Mouse (Mus musculus): ENCODE results near the gene Adamts16. TPM values are rescaled to one million over a fixed set of nuclear protein-coding genes. Genes with fewer than 3 reads are reported as not detected.

Gene Adamts16
- polyA plus RNA-seq, 1 experiment = 0.21 TPM

GRCm38 (mm10) chr13:70837571-70837970 is 4.0 kb downstream of the Adamts16 start:
- 46% methylated on average over 5 of the region's 5 CpGs for WGBS
- no peak for DNase-seq (ENCODE audit: low read depth, low spot score)

DNA sequence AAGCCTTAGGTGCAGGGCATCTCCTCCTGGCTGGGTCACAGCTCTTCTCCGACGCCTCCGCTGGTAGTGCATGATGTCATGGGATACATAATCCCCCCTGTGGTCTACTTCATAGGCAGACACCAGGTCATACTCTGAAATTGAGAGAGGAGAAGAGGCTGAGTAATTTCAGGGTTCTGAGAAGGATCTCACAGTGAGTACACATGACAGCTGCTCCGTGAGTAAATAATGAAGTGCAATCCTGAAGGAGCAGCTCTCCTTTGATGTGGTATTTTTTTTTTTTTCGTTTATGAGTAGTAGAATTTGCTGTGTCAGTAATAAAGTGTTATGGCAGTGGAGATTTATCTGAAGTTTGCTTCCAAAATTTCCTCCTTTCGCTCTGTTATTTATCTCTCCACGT is 5.4 kb downstream of the Adamts16 start:
- 19% methylated on average over 7 of the region's 7 CpGs for WGBS
- DNase-seq (ENCODE audit: low read depth, low spot score) = no peak

- 88% methylated on average over 6 of the region's 6 CpGs for WGBS
- DNase-seq (ENCODE audit: low read depth, low spot score) = no peak
These were observed 8.9 kb downstream of the Adamts16 start for GRCm38 (mm10) chr13:70832593-70833138.

- no peak for DNase-seq (ENCODE audit: low read depth, low spot score)
- 62% methylated on average over 4 of the region's 4 CpGs for WGBS
These were observed 10.6 kb downstream of the Adamts16 start for GRCm38 (mm10) chr13:70831041-70831440.

GRCm38 (mm10) chr13:70827507-70827906 is 14.1 kb downstream of the Adamts16 start:
- 81% methylated on average over 4 of the region's 4 CpGs for WGBS
- DNase-seq (ENCODE audit: low read depth, low spot score) = no peak

DNA sequence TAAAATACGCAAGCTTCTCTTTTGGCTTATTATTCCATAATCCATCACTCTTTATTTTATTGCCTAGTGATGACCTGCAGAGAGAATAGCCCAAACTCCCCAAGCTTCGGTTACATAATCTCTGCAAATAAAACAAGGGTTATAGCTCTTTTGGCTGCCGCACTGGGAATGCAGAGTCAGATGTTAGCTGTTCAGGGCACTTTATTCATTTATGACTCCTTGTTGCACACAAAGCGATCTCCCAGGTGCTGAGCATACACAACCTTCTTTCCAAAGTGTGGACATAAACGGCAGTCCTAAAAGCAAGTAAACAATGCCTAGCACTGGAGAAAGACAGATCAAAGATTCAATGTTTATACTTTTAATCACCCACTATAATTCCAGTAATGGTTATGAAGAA is 16.3 kb downstream of the Adamts16 start:
- DNase-seq (ENCODE audit: low read depth, low spot score) = peak; percentile 47
- WGBS = 15% methylated on average over 5 of the region's 5 CpGs

GRCm38 (mm10) chr13:70823757-70824156 is 17.9 kb downstream of the Adamts16 start:
- WGBS = 65% methylated on average over 8 of the region's 8 CpGs
- DNase-seq (ENCODE audit: low read depth, low spot score) = no peak

GRCm38 (mm10) chr13:70818982-70819381 is 22.6 kb downstream of the Adamts16 start:
- no peak for DNase-seq (ENCODE audit: low read depth, low spot score)
- 73% methylated on average over 5 of the region's 5 CpGs for WGBS

DNA sequence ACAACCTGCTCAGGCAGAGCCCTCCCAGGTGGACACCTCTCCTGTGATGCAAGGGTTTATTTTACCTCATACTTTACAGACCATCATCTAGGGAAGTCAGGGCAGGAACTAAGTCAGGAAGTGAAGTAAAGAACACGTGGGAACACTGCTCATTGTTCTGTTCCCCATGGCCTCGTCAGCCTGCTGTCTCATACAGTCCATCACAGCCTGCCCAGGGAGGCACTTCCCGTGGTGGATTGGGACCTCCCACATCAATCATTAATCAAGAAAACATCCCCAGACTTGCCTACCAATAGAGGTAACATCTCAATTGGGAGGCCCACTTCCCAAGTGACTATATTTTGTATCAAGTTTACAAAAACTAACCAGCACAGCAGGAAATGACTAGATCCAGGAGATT is 27.2 kb downstream of the Adamts16 start:
- DNase-seq (ENCODE audit: low read depth, low spot score) = no peak
- 47% methylated on average over 3 of the region's 3 CpGs for WGBS

GRCm38 (mm10) chr13:70805506-70805905 is 36.1 kb downstream of the Adamts16 start:
- 87% methylated on average over 3 of the region's 3 CpGs for WGBS
- DNase-seq (ENCODE audit: low read depth, low spot score) = no peak

DNA sequence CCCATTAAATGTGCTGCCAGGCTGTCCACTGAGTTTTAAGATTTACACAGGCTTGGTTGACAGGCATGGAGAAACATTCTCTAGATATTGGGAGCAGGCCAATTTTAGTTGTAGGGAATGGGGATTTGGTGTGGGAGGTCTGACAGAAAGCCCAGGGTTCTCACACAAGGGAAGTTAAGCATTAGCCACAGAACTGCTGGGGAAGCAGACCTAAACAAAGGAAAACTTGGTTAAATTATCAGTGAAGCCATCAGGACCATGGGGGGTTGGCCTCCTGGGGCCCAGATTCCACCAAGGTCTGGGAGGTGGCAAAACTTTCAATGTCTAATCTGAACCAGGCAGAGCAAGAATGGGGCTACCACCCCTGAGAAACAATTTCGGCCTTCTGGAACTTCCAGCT is 38.8 kb downstream of the Adamts16 start:
- WGBS = 88% methylated on average over 1 of the region's 1 CpGs
- DNase-seq (ENCODE audit: low read depth, low spot score) = no peak

DNA sequence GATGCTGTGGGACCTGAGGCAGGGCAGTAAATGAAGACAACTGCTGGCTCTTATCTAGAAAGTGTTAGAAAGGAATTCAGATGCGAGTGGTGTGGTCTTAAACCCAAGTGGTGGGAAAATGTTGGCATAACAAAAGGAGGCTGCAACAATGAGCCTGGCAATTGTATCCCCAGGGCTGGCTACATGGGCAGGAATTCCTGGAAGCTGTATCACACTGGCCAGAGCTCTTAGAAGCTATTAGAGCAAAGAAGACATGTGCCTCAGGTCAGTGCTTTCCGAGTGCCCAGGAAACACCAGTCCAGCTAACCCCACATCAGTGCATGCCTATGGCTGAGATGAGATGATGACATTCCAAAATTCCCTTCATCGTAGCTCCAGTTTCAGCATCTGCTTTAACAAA is 42.3 kb downstream of the Adamts16 start:
- 89% methylated on average over 3 of the region's 3 CpGs for WGBS

DNA sequence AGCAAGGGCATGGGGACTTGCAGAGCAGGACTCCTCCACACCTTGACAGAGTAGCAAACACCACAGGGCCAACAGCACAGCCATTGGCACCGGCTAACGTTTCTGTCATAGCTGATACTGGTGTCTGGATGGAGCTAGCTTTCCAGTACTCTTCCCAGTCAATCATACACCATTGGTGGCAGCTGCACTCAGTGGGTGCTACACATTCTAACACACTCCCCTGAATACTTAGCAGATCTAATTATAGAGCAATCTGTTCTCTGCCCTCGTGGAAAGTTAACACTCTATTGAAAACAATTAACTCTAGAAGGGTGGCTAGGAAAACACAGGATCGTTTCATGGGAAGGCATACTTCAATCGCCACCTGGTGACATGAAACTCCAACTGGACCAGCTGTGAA is 43.2 kb downstream of the Adamts16 start:
- WGBS = 65% methylated on average over 5 of the region's 5 CpGs
- no peak for DNase-seq (ENCODE audit: low read depth, low spot score)

More for the DNA sequence above, 42.3 kb downstream of the Adamts16 start:
- no peak for DNase-seq (ENCODE audit: low read depth, low spot score)

DNA sequence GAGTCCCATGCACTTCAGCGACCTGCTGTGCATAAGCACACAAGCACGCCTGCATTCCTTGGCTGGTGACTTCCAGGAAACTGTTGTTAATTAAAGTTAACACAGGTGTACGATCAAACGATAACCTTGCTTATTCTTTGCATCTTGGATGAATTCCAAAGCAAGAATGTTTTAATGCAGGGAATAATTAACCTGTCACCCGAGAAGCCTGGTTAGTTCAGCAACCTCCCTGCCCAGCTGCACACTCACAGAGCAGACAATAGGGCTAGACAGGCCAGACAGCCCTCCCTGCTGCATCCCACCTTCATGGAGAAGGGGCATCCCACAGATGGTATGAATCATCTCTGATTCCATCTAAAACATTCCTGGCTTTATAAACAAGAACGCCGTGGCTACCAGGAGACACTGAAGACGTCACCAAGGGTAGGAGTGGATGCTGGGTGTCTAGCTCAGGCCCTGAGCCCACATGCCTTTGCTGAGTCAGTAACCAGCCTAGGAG is 47.5 kb downstream of the Adamts16 start:
- WGBS = 14% methylated on average over 8 of the region's 8 CpGs
- peak; percentile 39 for DNase-seq (ENCODE audit: low read depth, low spot score)

- WGBS = 23% methylated on average over 4 of the region's 4 CpGs
- no peak for DNase-seq (ENCODE audit: low read depth, low spot score)
These were observed 48.0 kb downstream of the Adamts16 start for GRCm38 (mm10) chr13:70793660-70794059.

DNA sequence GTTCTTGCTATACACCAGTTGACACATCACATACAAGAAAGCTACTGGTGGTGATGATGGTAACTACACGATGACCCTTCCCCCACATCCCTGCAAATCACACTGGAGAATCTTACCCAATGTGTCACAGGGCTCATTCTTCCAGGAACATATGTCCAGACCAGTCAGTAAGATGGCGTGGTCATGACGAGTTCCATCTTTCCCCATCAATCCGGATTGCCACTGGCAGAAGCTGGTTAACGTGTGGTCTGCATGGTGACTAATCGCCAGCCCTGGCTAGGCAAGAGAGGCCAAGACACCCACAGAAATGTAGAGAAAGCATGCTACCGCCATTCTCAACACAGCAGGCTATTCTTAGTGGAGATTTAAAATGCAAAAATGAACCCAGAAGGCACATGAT is 48.7 kb downstream of the Adamts16 start:
- DNase-seq (ENCODE audit: low read depth, low spot score) = no peak
- 90% methylated on average over 7 of the region's 7 CpGs for WGBS

- 14% methylated on average over 1 of the region's 1 CpGs for WGBS
These were observed 51.8 kb downstream of the Adamts16 start for GRCm38 (mm10) chr13:70789806-70790205.

GRCm38 (mm10) chr13:70789022-70789421 is 52.6 kb downstream of the Adamts16 start:
- 46% methylated on average over 1 of the region's 1 CpGs for WGBS
- no peak for DNase-seq (ENCODE audit: low read depth, low spot score)

More at GRCm38 (mm10) chr13:70789806-70790205, 51.8 kb downstream of the Adamts16 start:
- DNase-seq (ENCODE audit: low read depth, low spot score) = no peak

DNA sequence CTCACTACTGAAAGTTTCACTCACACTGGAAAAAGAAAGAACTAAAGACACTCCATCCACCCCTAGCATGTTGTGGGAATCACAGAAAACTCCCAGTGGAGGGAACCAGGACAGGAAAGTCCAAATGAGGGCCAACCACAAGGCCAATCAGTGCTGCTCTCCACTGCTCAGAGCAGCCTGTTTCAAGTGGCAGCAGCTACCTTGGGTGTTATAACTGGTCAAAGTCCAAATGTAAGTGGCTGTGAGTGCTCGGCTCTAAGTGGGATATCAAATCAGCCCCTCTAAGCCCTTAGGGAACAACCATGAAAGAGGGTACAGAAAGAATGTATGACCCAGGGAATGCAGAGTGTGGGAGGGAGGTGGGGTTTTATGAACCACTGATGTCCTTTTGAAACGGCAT is 56.5 kb downstream of the Adamts16 start:
- WGBS = 64% methylated on average over 2 of the region's 2 CpGs
- DNase-seq (ENCODE audit: low read depth, low spot score) = no peak

DNA sequence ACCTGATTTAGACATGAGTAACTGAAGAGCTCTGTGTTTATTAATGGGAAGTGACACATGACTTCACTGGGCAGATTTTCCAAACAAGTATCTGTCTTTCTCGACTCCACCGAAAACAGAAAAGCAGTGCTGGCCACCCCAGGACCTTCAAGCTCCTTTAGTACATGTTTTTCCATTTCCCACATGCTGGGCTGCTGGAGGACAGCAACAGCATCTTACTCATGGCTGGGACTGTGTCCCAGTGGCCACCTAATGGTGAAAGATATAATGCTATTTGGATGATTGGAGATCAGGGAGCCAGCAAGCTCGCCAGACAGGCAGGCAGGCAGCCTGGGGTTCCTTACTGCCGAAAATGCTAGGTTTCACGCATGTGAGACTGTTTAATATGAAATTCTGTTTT is 57.5 kb downstream of the Adamts16 start:
- 69% methylated on average over 5 of the region's 5 CpGs for WGBS
- DNase-seq (ENCODE audit: low read depth, low spot score) = no peak

GRCm38 (mm10) chr13:70779781-70780180 is 61.8 kb downstream of the Adamts16 start:
- WGBS = 71% methylated on average over 7 of the region's 7 CpGs
- no peak for DNase-seq (ENCODE audit: low read depth, low spot score)
